Mouse (Mus musculus) mesoderm, embryonic 11.5 days (tissue): ENCODE data around the gene Tmem144.

Source experiments
- DNase-seq: peaks from one replicate; pipeline ENCODE4 v3.0.0-alpha.2; 2012; ENCODE audit warnings: low read depth, low spot score

Gene Tmem144

DNA sequence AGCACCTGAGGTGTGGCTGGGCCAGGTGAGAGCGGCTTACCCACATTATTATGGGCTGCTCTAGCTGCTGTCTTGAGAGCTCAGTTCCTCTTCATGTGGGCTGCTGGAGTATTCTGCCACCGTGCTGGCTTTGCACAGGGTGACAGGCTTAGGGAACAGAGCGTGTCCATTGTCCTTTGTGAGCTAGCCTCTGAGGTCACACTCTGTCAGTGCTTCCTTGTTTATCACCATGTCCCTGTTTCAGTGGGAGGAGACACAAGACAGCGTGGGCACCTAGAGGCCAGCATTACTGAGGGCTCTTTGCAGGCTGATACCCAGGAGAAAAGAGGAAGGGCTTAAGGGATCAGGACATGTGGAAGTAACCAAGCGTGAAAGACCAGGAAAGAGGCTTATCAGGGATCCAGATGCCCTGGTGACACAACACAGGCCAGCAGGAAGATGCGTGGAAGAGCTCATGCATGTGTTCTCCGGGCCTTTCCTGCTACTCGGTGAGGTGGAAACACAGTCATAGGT, at the start of gene Tmem144:
TSS of gene Tmem144 (minus strand) at position 120 of the 513 bp plus-strand sequence.
- no peak for DNase-seq

DNA sequence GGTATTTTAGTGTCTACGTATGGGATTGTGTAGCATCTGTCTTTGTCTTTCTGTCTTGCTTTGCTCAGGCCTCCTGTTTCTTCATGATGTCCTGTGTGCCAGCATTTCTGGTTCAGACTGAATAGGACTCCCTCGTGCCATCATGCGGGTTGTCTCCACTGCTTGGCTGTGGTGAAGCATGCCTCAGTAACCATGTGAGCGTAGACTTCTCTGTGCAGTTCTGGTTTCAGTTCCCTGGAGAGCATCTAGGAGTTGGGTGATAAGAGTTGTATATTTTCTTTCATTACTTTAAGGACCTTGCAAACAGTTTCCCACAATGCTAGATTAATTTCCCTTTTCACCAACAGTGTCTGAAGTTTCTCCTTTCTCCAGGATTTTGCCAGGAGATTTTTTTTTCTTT, 49.2 kb upstream of the Tmem144 start:
- DNase-seq, result no peak

DNA sequence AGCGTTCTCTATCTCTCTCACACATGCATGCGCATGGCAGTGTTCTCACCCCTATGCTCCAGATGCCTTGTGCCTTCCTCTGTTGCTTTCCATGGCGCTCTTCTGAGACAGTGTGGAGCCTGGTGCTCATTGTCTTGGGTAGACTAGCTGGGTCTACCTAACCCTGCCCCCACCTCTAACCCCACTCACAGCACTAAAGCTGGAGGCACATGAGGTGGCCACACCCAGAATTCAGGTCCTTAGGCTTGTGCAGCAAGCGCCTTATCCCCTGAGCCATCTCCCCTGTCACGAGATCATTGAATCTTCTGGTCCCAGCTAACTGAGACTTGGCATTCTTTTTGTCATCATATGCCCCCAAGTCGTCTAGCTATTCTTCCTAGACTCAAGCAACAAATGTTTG, 48.7 kb upstream of the Tmem144 start:
- DNase-seq, result no peak

DNA sequence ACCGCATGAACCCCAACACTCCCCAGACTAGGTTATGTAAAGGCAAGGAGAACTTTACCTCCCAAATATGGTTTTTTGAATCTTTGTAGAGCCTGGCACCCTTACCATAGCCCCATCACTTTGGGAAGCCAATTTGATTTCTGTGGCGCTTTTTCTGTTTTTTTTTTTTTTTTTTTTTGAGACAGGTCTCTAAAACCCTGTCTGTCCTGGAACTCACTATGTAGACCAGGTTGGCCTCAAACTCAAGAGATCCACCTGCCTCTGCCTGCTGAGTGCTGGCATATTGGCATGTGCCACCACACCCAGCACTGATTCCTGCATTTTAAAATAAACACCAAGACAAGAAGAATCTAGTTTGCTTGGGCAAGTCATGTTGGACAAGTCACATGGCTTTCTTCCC, 47.9 kb upstream of the Tmem144 start:
- no peak for DNase-seq

DNA sequence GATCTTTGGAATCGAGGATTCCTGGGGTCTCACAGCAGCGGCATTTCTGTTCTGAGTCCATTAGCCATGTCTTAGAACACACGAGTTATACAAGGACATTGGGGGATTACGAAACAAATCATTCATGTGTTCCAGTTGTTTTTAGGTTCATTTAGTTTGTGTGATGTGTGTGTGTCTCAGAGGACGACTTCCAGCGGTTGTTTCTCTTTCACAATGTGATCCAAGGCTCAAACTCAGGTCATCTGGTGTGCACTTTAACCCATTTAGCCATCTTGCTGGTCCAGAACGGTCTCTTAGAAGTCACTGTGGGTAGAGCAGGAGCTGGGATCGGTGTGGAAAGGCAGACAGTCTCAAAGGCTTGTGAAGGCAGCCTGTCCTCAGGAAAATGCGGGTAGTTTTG, 47.3 kb upstream of the Tmem144 start:
- no peak for DNase-seq

DNA sequence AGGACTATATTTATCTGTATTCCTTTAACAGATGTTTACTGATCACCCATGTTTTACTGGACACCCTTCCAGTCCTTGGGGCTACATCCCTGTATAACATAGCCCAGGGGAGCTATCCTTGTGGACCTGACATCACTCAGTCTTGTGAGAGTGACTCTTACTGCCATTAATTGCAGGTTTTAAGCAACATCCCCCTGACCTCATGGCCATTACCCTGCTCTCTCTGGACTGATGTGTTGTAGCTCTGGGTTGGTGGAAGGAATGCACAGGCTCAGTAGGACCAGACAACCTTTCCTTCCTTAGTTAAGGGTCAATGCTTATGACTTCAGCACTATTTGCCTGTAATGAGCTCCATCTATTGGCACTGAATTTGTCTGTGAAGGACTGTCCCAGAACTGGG, 45.9 kb upstream of the Tmem144 start:
- DNase-seq, result no peak

DNA sequence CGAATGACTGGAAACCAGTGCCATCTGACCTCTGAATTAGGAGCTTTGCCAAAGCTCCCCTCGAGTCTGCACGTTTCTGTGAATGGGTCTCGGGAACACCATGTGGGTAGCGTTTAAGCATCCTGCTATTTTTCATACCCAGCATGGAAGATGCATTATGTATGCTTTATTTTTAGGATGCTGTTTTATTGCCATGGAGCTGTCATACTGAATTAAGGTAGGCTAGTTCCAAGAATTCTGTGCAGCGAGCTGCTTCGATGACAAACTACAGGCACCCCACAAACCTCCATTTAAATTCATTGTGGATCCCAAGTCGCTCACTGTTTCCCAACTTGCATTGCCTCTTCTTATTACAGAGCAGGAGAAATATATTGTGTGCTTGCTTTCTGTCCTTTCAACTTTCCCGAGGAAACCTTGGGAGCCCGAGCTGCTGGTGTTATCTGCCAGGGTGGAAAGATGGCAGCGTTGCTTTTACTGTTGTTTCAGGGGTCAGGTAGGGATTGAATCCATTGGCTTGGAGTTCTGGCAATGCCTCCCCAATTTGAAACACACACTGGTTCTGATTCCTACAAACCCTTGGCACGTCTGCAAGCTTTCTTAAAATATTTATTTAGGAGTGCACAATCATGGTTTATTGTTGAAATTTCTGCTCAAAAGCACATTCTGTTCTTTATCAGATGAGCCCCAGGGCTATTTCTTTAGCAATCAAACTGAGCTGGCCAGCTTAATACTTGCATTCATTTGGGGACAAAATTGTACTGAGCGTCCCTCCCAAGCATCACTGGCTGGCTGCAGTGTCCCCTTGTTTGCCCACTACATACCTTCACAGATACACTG, 45.2 kb upstream of the Tmem144 start:
- no peak for DNase-seq

DNA sequence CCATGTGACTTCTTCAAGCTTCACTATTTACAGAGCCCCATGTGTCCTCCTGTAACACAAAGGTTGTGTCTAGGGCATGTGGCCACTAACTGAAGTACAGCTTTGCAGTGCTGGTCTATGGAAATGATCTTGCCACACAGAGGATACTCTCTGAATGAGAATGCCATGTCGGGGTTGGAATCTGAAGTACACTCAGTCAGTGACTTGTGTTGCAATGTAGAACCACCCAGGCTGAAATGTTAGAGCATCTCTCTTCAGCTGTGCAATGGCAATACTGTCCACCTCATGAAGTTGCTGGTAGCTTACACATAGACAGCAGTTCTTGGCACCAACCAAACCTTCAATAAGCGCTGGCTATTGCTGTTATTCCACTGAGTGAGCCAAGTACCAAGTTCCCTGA, 35.4 kb upstream of the Tmem144 start:
- DNase-seq, result no peak

DNA sequence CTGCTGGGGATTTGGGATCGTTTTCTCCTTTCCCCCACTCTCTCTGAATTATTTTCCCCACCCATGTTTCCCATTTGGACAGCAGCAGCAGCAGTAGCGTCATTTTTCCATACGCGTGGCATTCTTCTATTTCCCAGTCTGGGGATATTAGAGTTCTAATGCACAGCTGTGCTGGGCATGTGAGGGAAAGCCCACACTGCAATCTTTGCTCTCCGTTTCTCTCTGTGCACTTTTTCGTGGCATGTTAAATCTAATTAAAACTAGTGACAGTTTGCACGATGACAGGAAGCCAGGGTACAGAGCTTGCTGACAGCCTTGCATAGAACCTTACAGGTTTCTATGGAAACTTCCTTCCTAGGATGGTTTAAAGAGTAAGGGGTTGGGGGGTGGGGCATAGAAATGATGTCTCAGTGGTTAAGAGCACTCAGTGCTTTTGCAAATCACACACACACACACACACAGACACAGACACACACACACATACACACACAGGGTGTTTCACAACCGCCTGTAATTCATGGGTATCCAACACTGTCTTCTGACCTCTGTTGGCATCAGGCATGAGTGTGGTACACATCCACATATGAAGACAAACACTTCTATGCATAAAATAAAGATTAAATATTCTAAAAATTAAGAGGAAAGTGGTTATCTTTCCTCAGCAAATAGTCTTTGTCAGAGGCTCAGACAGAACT, 34.7 kb upstream of the Tmem144 start:
- DNase-seq, result no peak

DNA sequence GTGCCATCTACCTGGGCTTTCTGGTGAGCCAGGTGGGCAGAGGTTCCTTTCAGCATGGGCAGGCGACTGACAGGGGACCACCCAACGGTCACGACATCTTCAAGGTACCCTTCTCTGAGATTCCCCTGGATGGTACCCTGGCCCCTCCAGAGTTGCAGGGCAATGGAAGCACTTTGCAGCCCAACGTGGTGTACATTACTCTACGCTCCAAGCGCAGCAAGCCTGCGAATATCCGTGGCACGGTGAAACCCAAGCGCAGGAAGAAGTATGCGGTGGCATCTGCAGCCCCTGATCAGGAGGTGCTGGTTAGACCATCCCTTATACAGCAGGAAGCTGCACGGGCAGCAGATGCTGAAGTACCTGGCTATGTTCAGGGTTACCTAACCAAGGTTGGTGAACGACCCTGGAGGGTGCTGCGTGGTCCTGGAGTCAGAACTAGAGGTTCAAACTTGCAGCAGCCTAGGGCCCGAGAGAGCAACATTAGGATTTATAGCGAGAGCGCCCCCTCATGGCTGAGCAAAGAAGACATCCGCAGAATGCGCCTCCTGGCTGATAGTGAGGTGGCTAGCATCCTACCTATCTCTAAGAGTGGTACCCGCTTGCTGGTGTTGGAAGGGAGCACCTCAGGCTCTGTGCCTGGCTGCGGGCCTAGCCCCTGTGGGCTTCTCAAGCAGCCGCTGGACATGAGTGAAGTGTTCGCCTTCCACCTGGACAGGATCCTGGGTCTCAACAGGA, 34.0 kb upstream of the Tmem144 start:
- no peak for DNase-seq

DNA sequence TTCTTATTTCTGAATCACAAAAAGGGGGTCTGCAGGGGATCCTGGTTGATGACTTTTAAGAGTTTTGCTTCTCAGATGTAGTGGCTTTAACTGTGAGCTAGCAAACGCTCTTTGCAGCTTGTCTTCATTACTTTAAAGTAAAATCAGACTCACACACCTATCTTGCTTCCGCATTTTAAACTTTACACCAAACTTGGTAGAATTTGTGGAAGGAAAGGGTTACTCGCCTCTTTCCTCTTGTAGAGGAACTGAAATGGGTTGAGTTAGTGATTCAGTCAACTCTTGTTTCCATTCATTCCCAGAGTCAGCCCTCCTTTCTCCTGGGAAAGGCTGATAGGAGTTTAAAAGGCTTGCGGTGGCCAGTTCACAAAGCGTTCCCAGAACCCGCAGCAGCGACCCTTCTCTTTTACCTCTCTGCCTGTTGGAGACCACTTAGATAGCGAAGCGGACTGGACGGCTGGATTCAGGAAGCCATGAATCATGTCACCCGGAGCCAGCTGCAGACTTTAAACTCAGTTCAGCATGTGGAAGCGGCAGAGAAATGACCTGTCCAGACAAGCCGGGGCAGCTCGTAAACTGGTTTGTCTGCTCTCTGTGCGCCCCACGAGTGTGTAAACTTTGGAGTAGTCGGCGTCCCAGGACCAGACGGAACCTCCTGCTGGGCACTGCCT, 33.2 kb upstream of the Tmem144 start:
- peak; percentile 86 for DNase-seq

DNA sequence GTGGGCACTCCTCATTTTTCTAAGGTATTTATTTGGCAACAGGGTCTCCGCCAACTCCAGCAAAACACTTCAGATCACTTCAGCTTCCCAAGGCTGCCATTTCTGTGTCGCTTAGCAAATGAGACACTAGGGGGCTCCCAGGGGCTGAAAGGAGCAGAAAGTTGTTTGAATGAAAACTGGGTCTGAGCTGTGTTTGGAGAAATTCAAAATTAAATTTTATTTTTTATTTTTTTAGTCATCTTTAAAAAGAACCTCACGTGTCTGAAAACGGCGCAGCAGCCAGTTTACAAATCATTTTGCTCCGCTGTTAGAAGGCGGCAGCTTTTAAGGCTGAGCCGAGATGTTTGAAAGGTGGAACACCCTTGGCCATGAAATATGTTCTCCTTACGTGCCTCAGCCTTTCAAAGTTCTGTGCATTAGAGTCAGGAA, 32.2 kb upstream of the Tmem144 start:
- peak; percentile 68 for DNase-seq

DNA sequence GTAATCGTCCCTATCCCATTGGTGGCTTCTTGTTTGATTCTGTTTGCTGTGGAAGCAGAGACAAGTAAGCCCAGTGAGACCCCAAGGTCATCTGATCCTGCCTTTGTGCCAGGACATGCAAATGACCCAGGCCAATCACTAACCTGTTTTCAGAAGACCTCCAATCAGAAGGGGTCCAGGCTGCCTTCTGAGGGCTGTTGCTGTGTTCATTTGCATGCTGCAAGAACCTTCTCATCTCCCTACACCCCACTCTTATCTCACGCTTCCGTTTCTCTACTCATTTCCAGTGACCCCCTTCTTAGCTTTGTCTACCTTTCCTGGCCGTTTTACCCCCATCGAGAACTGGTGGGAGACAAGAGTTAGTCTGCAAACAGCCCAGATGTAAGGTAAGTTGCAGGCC, 31.7 kb upstream of the Tmem144 start, which contains the start of gene Fam198b:
TSS of gene Fam198b (plus strand) at position 229 of the 400 bp plus-strand sequence.
- DNase-seq, result no peak

DNA sequence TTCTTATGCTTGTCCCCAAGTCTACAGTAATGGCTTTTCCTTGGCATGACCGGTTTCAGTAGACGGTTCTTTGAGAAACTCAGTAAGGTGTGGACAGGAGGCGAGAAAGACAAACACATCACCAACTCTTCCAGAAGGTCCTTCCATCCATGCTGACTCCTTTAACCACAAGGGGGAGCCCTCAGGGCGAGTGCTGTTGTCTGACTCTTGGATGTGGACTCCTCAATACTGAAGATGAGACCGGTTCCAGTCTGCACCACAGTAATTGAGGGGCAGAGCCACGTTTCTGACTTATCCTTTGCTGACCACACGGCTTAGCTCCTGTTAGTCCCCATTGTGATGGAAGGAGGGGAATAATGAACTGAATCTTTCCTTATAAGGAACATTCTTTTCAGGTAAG, 30.5 kb upstream of the Tmem144 start:
- peak; percentile 56 for DNase-seq

DNA sequence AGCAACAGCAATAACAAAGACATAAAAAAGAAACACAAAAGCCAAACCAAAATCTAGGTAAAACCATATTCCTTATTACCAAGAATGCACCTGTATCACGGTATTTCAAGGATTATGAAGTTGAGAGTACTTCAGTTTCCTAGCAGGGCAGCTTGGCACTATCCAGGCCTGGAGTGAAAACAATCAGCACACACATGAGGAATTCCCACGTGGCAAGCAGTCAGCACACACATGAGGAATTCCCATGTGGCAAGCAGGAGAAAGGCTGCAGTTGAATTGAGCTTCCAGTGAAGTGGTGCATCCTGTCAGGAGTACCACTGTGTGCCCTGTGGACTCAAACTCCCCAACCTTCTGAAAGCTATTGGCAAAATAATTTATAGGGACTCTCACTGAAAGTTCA, 29.1 kb upstream of the Tmem144 start:
- no peak for DNase-seq

DNA sequence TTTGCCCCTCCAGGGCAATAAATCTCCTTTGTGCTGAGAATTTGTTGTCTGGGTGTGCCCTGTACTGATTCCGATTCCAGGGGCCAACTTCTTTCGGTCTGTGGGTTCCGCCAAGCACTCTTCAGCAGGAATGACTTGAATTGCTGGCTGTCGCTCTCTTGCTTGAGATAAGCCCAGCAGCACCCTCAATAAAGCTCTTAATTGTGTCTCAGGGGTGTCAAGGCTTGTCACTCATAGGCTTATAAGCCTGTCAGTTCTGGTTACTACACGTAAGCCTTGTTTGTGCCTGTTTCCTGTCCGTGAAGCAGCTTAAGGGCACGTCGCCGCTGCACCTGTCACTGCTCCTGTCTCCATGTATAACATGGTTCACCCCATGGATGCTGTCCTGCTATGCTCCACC, 26.7 kb upstream of the Tmem144 start:
- DNase-seq, result no peak

DNA sequence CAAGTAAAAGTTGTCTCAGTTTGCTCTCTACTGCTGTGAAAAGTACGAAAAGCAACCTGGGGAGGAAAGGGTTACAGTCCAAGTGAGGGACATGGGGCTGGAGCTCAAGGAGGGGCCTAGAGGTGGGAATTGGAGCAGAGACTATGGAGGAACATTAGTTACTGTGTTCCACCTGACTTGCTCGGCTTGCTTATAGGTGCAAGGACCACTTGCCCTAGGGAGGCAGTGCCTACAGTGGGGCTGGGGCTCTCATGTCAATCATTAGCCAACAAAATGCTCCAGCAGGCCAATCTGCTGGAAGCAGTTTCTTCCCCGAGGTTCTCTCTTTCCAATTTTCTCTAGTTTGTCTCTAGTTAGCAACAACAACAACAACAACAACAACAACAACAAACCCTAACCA, 25.8 kb upstream of the Tmem144 start:
- DNase-seq, result no peak

DNA sequence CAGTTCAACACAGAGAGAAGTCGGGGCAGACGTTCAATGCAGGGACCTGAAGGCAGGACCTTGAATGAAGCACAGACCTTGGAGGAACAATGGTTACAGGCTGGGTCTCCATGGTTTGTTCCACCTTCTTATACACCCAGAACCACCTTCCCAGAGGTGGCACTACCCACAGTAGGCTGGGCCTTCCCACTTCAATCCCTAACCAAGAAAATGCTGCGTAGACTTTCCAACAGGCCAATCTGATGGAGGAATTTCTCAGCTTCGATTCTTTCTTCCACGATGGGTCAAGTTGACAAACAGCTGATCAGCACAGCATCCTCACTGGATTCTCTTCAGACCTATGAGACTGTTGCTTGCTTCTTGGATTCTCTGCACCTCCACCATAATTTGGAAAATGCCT, 22.9 kb upstream of the Tmem144 start:
- DNase-seq, result no peak

DNA sequence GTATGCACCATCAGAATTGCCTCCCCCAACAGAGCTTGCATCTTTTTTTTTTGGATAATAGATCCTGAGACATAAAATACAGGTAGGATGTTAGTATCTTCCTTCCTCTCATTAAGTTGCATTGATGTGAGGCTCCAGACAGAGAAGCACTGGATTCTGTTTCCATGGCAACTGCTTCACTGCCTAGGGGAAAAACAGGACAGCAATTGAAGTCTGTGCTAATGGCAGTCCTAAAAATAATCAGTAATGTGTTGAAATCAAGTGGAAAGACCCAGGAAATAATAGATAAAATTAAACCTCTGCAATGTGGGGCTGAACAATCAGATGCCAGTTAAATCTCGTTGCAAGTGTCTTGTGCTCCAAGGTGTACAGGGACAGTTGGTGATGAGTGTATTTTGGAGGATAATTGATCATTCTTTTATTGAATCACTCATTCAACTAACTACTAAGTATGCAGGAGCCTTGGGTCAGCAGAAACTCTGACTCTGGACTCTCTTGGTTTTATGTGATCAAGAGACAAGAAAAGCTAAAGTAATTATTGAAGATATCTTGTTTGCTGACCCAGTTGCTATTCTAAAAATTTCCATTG, 14.6 kb upstream of the Tmem144 start:
- DNase-seq, result no peak

DNA sequence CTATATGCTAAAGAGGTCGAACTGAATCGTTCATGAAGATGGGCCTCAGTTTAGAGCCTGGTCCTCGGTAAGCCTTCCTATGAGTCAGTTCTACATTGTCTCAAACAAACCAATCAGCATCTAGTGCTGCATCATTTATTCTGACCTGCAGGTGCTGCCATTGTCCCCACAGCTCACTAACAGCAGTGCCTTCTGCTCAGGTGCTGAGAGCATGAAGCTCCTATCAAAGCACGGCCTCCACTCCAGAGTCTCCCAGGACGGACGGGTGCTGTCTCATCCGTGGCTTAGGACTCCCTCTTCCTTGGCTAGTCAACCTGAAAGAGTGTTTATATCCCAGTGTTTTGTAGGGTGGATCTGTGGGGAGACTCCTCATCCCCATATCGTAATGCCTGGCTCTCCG, 14.0 kb upstream of the Tmem144 start:
- DNase-seq, result no peak

DNA sequence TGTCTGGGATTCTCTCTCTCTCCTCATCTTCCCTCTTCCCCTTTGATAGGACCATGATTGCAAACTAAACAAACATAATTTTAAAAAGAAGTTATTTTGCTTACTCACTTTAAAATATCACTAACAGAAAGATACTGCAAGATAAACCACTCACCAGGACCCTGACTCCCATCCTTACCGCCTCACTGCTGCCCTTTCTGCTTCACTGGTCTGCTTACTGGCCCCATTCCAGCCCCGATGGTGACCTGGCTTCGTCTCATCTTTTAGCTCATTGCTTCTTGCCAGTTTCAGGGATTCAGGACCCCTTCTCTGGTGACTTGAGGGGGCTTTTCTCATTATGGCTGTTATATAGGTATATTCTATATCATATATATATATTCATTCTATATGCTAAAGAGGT, 13.5 kb upstream of the Tmem144 start:
- DNase-seq, result no peak
